Mouse (Mus musculus) embryonic facial prominence, embryonic 11.5 days (tissue): Measurements from ENCODE around the gene Dlgap5. TPM values are rescaled to one million over a fixed set of nuclear protein-coding genes. Genes with fewer than 3 reads are reported as not detected.

Experiments used
- ATAC-seq: fragments of 200-750 bp; cut with Nextera tagmentation; replicated peaks from 2 replicates; pipeline ENCODE4 v1.8.0; 2017; ENCODE audit warnings: low read depth; ENCODE audit not compliant: insufficient number of reproducible peaks, low FRiP score, low TSS enrichment
- DNase-seq: peaks from one replicate; pipeline ENCODE4 v3.0.0-alpha.2; 2015; ENCODE audit warnings: low spot score
- H3K27ac ChIP-seq: fragments of 300-500 bp; sonication (generic); replicated peaks from 2 replicates; pipeline ENCODE4 v1.5.1; 2014; ENCODE audit warnings: mild to moderate bottlenecking, low read depth, low read length, control low read depth
- H3K27me3 ChIP-seq: fragments of 300-500 bp; sonication (generic); 2 replicates; pipeline ENCODE4 v1.6.1; 2014; ENCODE audit warnings: mild to moderate bottlenecking, low read length, moderate library complexity, mixed read lengths; ENCODE audit not compliant: control insufficient read depth, insufficient read depth
- H3K36me3 ChIP-seq: fragments of 300-500 bp; sonication (generic); replicated peaks from 2 replicates; pipeline ENCODE4 v1.6.1; 2014; ENCODE audit warnings: low read depth, mild to moderate bottlenecking, low read length, moderate library complexity, mixed read lengths; ENCODE audit not compliant: control insufficient read depth, insufficient read depth
- H3K4me1 ChIP-seq: fragments of 300-500 bp; sonication (generic); 2 replicates; pipeline ENCODE4 v1.6.1; 2014; ENCODE audit warnings: low read length, mixed read lengths; ENCODE audit not compliant: control insufficient read depth, insufficient read depth
- H3K4me2 ChIP-seq: fragments of 300-500 bp; sonication (generic); 2 replicates; pipeline ENCODE4 v1.6.1; 2014; ENCODE audit warnings: low read depth, mild to moderate bottlenecking, control low read depth, low read length, moderate library complexity
- H3K4me3 ChIP-seq: fragments of 300-500 bp; sonication (generic); 2 replicates; pipeline ENCODE4 v1.5.1; 2014; ENCODE audit warnings: low read depth, low read length, control low read depth
- H3K9ac ChIP-seq: fragments of 300-500 bp; sonication (generic); replicated peaks from 2 replicates; pipeline ENCODE4 v1.6.1; 2014; ENCODE audit warnings: mild to moderate bottlenecking, control low read depth, low read length
- H3K9me3 ChIP-seq: fragments of 300-500 bp; sonication (generic); replicated peaks from 2 replicates; pipeline ENCODE4 v1.6.1; 2016; ENCODE audit warnings: mild to moderate bottlenecking, low read length, inconsistent platforms, mixed read lengths; ENCODE audit not compliant: control insufficient read depth
- WGBS: fragments of 180-500 bp; shearing (Covaris S2); extraction: QIAGEN DNeasy Blood & Tissue Kit; methylation state at CpG from one replicate; pipeline ENCODE4 v1.1.7; 2014; 5-methylcytosine and 5-hydroxymethylcytosine counted together
- polyA plus RNA-seq: library from polyadenylated mRNA; unstranded; fragments of >200 nt; fragmentation: Nextera tagmentation; extraction: Ambion mirVana; gene quantifications from 2 replicates; pipeline ENCODE4 v1.2.1, GENCODE M21; 2014

Gene Dlgap5
- polyA plus RNA-seq, 1 experiment from 2014 or later = 76.5 TPM

GRCm38 (mm10) chr14:47418666-47418991 is 422 bp upstream of the Dlgap5 start:
- Histone ChIP-seq H3K4me1 (peaks cover 3% of the 10 kb centered on the region; the same call in 1 of the 2 replicates), H3K27ac (no peak overlapping the region)

GRCm38 (mm10) chr14:47417346-47417745 is 861 bp downstream of the Dlgap5 start:
- WGBS = 38% methylated on average over 3 of the region's 3 CpGs
- H3K27ac ChIP-seq = no peak overlapping the region
- H3K4me1 ChIP-seq = peaks cover 3% of the 10 kb centered on the region; the same call in 1 of the 2 replicates
- H3K36me3 ChIP-seq = peaks cover 5% of the 10 kb centered on the region; the same call in 1 of the 2 replicates
- H3K4me2 ChIP-seq = peak overlapping the region; percentile 70
- ATAC-seq (no peak), DNase-seq (no peak)
- H3K27me3 ChIP-seq = no peaks in the 10 kb centered on the region
- H3K9ac ChIP-seq = peak overlapping the region; percentile 66
- H3K9me3 ChIP-seq = no peaks in the 10 kb centered on the region
- peak overlapping the region; percentile 51 for H3K4me3 ChIP-seq

More at GRCm38 (mm10) chr14:47418666-47418991, 422 bp upstream of the Dlgap5 start:
- no peak for DNase-seq
- Histone ChIP-seq H3K4me2 (peak overlapping the region; percentile 37; the same call in 1 of the 2 replicates), H3K36me3 (peaks cover 3% of the 10 kb centered on the region; the same call in 1 of the 2 replicates), H3K9ac (peak overlapping the region; percentile 19), H3K27me3 (no peaks in the 10 kb centered on the region), H3K9me3 (no peaks in the 10 kb centered on the region), H3K4me3 (peak overlapping the region; percentile 51; the same call in 1 of the 2 replicates)
- WGBS = 47% methylated on average over 5 of the region's 5 CpGs
- ATAC-seq = no peak

GRCm38 (mm10) chr14:47406000-47406399 is 12.2 kb downstream of the Dlgap5 start:
- ATAC-seq (no peak), DNase-seq (no peak)
- no peak overlapping the region for H3K27ac ChIP-seq
- peaks cover 17% of the 10 kb centered on the region for H3K36me3 ChIP-seq
- H3K4me1 ChIP-seq = no peaks in the 10 kb centered on the region
- no peak overlapping the region for H3K4me2 ChIP-seq
- H3K4me3 ChIP-seq = no peak overlapping the region
- no peak overlapping the region for H3K9ac ChIP-seq
- 86% methylated on average over 9 of the region's 9 CpGs for WGBS
- no peaks in the 10 kb centered on the region for H3K9me3 ChIP-seq
- H3K27me3 ChIP-seq = no peaks in the 10 kb centered on the region

DNA sequence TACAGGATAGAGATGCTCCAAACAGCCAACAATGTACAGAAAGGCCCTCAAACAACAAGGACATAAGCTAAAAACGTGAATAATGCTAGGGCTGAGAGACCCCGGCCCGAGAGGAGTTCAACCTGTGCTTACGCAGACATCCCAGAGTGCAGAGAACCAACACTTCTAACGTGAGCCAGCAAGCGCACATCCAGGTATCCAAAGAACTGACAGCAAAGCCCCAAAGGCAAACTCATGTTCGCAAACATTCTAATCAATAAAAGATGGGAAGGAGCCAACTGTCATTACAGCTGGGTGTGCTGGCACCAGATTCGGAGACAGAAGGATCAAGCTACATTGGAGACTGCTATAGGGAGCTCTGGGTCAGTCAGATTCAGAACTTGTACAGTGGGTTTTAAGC is 15.5 kb downstream of the Dlgap5 start:
- H3K36me3 ChIP-seq = peaks cover 12% of the 10 kb centered on the region
- H3K9ac ChIP-seq = no peak overlapping the region
- 86% methylated on average over 8 of the region's 8 CpGs for WGBS
- no peak overlapping the region for H3K4me2 ChIP-seq
- no peaks in the 10 kb centered on the region for H3K27me3 ChIP-seq
- H3K27ac ChIP-seq = no peak overlapping the region
- DNase-seq (no peak), ATAC-seq (no peak)
- no peaks in the 10 kb centered on the region for H3K9me3 ChIP-seq
- no peaks in the 10 kb centered on the region for H3K4me1 ChIP-seq
- no peak overlapping the region for H3K4me3 ChIP-seq

GRCm38 (mm10) chr14:47396165-47396652 is 22.0 kb downstream of the Dlgap5 start:
- 69% methylated on average over 5 of the region's 5 CpGs for WGBS
- DNase-seq = peak; percentile 71
- Histone ChIP-seq H3K9me3 (no peaks in the 10 kb centered on the region), H3K27me3 (no peaks in the 10 kb centered on the region), H3K9ac (no peak overlapping the region), H3K4me2 (no peak overlapping the region), H3K4me1 (no peaks in the 10 kb centered on the region), H3K36me3 (peaks cover 9% of the 10 kb centered on the region), H3K27ac (no peak overlapping the region), H3K4me3 (no peak overlapping the region)
- no peak for ATAC-seq

DNA sequence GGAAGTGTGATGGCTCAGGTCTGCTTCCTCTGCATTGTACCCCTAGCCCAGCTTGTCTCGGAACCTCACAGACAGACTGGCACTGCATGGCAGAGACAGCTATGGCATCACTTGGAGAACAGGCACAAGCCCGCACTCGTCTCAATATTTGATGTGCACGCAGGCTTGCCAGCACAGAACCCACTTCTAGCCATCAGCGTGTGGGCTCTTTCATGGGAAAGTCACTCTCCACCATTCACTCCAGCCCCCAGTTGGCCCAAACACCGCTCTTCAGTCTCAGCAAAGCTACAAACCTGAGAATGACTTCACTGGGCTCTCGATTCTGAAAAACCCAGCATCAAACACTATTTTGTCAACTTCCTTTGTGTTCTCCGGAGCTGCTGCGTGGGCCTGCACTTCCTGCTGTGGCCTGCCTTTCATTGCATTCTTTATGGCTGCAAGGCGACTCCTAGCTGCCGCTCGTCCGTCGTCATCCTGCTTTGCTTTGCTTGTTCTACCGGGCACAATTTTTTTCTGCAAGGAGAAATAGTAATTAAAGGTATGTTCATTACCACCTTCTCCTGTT is 22.7 kb downstream of the Dlgap5 start:
- Histone ChIP-seq H3K27ac (no peak overlapping the region), H3K36me3 (peaks cover 7% of the 10 kb centered on the region), H3K4me2 (no peak overlapping the region), H3K4me3 (no peak overlapping the region), H3K9me3 (no peaks in the 10 kb centered on the region), H3K9ac (no peak overlapping the region), H3K27me3 (no peaks in the 10 kb centered on the region), H3K4me1 (no peaks in the 10 kb centered on the region)
- DNase-seq = no peak
- WGBS = 86% methylated on average over 15 of the region's 15 CpGs
- ATAC-seq = no peak

DNA sequence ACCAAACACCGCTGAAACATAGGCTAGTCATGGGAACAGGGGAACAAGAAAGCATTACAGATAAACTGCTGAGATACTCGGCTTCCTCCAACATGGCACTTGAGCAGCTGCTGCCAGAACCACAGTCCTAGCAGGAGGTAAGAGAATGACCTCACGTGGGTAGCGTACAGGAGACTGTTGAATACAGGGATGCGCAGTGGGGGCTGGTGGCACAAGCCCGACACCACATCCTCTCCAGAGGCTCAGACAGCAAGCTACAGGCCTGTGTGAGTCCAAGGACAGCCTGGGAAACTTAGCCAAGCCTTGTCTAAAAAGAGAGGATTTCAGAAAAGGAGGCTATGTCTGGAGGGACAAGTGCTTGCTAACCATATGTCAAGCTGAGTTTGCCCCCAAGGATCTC is 23.2 kb downstream of the Dlgap5 start:
- DNase-seq = no peak
- Histone ChIP-seq H3K9ac (no peak overlapping the region), H3K27ac (no peak overlapping the region), H3K27me3 (no peaks in the 10 kb centered on the region), H3K4me2 (no peak overlapping the region), H3K36me3 (peaks cover 7% of the 10 kb centered on the region), H3K4me3 (no peak overlapping the region), H3K9me3 (no peaks in the 10 kb centered on the region), H3K4me1 (no peaks in the 10 kb centered on the region)
- WGBS = 91% methylated on average over 6 of the region's 6 CpGs
- no peak for ATAC-seq

- peaks cover 7% of the 10 kb centered on the region for H3K36me3 ChIP-seq
- WGBS = 84% methylated on average over 10 of the region's 10 CpGs
Measured at GRCm38 (mm10) chr14:47393354-47394094, 24.7 kb downstream of the Dlgap5 start.

More at GRCm38 (mm10) chr14:47393354-47394094, 24.7 kb downstream of the Dlgap5 start:
- no peak overlapping the region for H3K4me3 ChIP-seq
- no peak overlapping the region for H3K9ac ChIP-seq
- no peak overlapping the region for H3K27ac ChIP-seq
- H3K4me1 ChIP-seq = no peaks in the 10 kb centered on the region
- ATAC-seq (no peak), DNase-seq (peak; percentile 30)
- no peak overlapping the region for H3K4me2 ChIP-seq
- no peaks in the 10 kb centered on the region for H3K27me3 ChIP-seq
- H3K9me3 ChIP-seq = no peaks in the 10 kb centered on the region
